Mouse (Mus musculus): ENCODE data around the gene Incenp. TPM values are rescaled to one million over a fixed set of nuclear protein-coding genes. Genes with fewer than 3 reads are reported as not detected.
"Not testable (repeated sequence)": the region's sequence is repeated elsewhere in the genome, so short reads cannot be mapped to it uniquely, and the experiment has no call there.

The Incenp gene
- polyA plus RNA-seq, 1 experiment from 2014 or later, result 16.8 TPM

DNA sequence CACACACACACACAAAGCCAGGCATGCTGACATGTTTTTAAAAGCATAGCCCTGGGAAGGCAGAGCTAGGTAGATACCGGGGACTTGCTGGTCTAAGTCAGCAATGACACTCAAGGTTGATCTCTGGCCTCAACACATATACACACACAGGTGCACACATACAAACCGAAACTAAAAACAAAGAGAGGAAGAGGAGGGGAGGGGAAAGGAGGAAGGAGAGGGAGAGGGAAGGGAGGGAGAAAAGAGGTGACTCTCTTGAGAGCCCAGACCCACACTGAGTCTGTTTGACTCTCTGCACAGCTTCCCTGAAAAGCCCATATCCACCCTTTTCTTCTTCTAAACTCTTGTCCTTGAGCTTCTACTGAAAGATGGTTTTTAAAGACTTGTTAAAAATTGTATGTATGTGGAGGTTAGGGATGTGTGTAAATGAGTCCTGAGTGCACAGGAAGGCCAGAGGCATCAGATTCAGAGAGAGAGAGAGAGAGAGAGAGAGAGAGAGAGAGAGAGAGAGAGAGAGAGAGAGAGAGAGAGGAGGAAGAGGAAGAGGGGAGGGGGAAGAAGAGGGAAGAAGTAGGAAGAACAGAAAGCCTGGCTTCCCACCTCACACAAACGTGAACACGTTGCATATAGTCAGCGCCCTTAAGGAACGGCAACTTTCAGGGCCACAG is 38.9 kb upstream of the Incenp start:
- H3K4me1 ChIP-seq (ENCODE audit: control insufficient read depth, insufficient read depth, low read length), result no peaks in the 10 kb centered on the region
- no peaks in the 10 kb centered on the region for H3K27me3 ChIP-seq (ENCODE audit: control insufficient read depth, insufficient read depth, low read length)
- H3K9me3 ChIP-seq (ENCODE audit: control insufficient read depth, low read length), result no peaks in the 10 kb centered on the region
- no peak for ATAC-seq (ENCODE audit: low read depth)
- no peak overlapping the region for H3K4me2 ChIP-seq (ENCODE audit: low read depth, low read length)
- no peak overlapping the region for H3K9ac ChIP-seq (replicated peaks; ENCODE audit: low read depth, low read length)
- WGBS, result 83% methylated on average over 6 of the region's 6 CpGs
- H3K36me3 ChIP-seq (ENCODE audit: control insufficient read depth, insufficient read depth, low read length), result no peaks in the 10 kb centered on the region
- no peak overlapping the region for H3K4me3 ChIP-seq (ENCODE audit: low read depth, low read length)
- no peak overlapping the region for H3K27ac ChIP-seq (ENCODE audit: low read depth, low read length)

- Histone ChIP-seq H3K4me2 (ENCODE audit: low read depth, low read length) (no peak overlapping the region), H3K27me3 (ENCODE audit: control insufficient read depth, insufficient read depth, low read length) (no peaks in the 10 kb centered on the region), H3K9ac (replicated peaks; ENCODE audit: low read depth, low read length) (no peak overlapping the region), H3K27ac (ENCODE audit: low read depth, low read length) (no peak overlapping the region), H3K4me1 (ENCODE audit: control insufficient read depth, insufficient read depth, low read length) (no peaks in the 10 kb centered on the region), H3K9me3 (ENCODE audit: control insufficient read depth, low read length) (no peaks in the 10 kb centered on the region), H3K4me3 (ENCODE audit: low read depth, low read length) (no peak overlapping the region), H3K36me3 (ENCODE audit: control insufficient read depth, insufficient read depth, low read length) (no peaks in the 10 kb centered on the region)
- WGBS, result 65% methylated on average over 5 of the region's 5 CpGs
- no peak for ATAC-seq (ENCODE audit: low read depth)
Observed at GRCm38 (mm10) chr19:9937428-9937827, 38.1 kb upstream of the Incenp start.

GRCm38 (mm10) chr19:9936579-9936978 is 37.2 kb upstream of the Incenp start:
- WGBS, result 82% methylated on average over 5 of the region's 5 CpGs
- no peak overlapping the region for H3K9ac ChIP-seq (replicated peaks; ENCODE audit: low read depth, low read length)
- no peak overlapping the region for H3K4me3 ChIP-seq (ENCODE audit: low read depth, low read length)
- H3K4me1 ChIP-seq (ENCODE audit: control insufficient read depth, insufficient read depth, low read length), result no peaks in the 10 kb centered on the region
- H3K27ac ChIP-seq (ENCODE audit: low read depth, low read length), result no peak overlapping the region
- H3K27me3 ChIP-seq (ENCODE audit: control insufficient read depth, insufficient read depth, low read length), result no peaks in the 10 kb centered on the region
- H3K4me2 ChIP-seq (ENCODE audit: low read depth, low read length), result no peak overlapping the region
- no peaks in the 10 kb centered on the region for H3K9me3 ChIP-seq (ENCODE audit: control insufficient read depth, low read length)
- no peaks in the 10 kb centered on the region for H3K36me3 ChIP-seq (ENCODE audit: control insufficient read depth, insufficient read depth, low read length)
- ATAC-seq (ENCODE audit: low read depth), result no peak

GRCm38 (mm10) chr19:9933908-9934307 is 34.6 kb upstream of the Incenp start:
- WGBS, result 65% methylated on average over 2 of the region's 2 CpGs
- no peak for ATAC-seq (ENCODE audit: low read depth)
- H3K27me3 ChIP-seq (ENCODE audit: control insufficient read depth, insufficient read depth, low read length), result no peaks in the 10 kb centered on the region
- no peak overlapping the region for H3K9ac ChIP-seq (replicated peaks; ENCODE audit: low read depth, low read length)
- no peaks in the 10 kb centered on the region for H3K9me3 ChIP-seq (ENCODE audit: control insufficient read depth, low read length)
- H3K4me3 ChIP-seq (ENCODE audit: low read depth, low read length), result no peak overlapping the region
- H3K4me2 ChIP-seq (ENCODE audit: low read depth, low read length), result no peak overlapping the region
- H3K27ac ChIP-seq (ENCODE audit: low read depth, low read length), result no peak overlapping the region
- H3K4me1 ChIP-seq (ENCODE audit: control insufficient read depth, insufficient read depth, low read length), result no peaks in the 10 kb centered on the region
- no peaks in the 10 kb centered on the region for H3K36me3 ChIP-seq (ENCODE audit: control insufficient read depth, insufficient read depth, low read length)

- 89% methylated on average over 2 of the region's 2 CpGs for WGBS
- not testable (repeated sequence) for H3K27me3 ChIP-seq (ENCODE audit: control insufficient read depth, insufficient read depth, low read length); H3K4me3 ChIP-seq (ENCODE audit: low read depth, low read length); H3K36me3 ChIP-seq (ENCODE audit: control insufficient read depth, insufficient read depth, low read length); H3K4me2 ChIP-seq (ENCODE audit: low read depth, low read length); H3K9me3 ChIP-seq (ENCODE audit: control insufficient read depth, low read length); H3K27ac ChIP-seq (ENCODE audit: low read depth, low read length); ATAC-seq (ENCODE audit: low read depth); H3K4me1 ChIP-seq (ENCODE audit: control insufficient read depth, insufficient read depth, low read length); H3K9ac ChIP-seq (replicated peaks; ENCODE audit: low read depth, low read length)
Observed at GRCm38 (mm10) chr19:9931167-9931607, 31.8 kb upstream of the Incenp start.

GRCm38 (mm10) chr19:9928089-9928488 is 28.7 kb upstream of the Incenp start:
- H3K9me3 ChIP-seq (ENCODE audit: control insufficient read depth, low read length), result no peaks in the 10 kb centered on the region
- H3K9ac ChIP-seq (replicated peaks; ENCODE audit: low read depth, low read length), result no peak overlapping the region
- 89% methylated on average over 9 of the region's 9 CpGs for WGBS
- no peaks in the 10 kb centered on the region for H3K27me3 ChIP-seq (ENCODE audit: control insufficient read depth, insufficient read depth, low read length)
- H3K4me2 ChIP-seq (ENCODE audit: low read depth, low read length), result no peak overlapping the region
- H3K4me1 ChIP-seq (ENCODE audit: control insufficient read depth, insufficient read depth, low read length), result no peaks in the 10 kb centered on the region
- H3K4me3 ChIP-seq (ENCODE audit: low read depth, low read length), result no peak overlapping the region
- H3K27ac ChIP-seq (ENCODE audit: low read depth, low read length), result no peak overlapping the region
- H3K36me3 ChIP-seq (ENCODE audit: control insufficient read depth, insufficient read depth, low read length), result no peaks in the 10 kb centered on the region
- ATAC-seq (ENCODE audit: low read depth), result no peak

DNA sequence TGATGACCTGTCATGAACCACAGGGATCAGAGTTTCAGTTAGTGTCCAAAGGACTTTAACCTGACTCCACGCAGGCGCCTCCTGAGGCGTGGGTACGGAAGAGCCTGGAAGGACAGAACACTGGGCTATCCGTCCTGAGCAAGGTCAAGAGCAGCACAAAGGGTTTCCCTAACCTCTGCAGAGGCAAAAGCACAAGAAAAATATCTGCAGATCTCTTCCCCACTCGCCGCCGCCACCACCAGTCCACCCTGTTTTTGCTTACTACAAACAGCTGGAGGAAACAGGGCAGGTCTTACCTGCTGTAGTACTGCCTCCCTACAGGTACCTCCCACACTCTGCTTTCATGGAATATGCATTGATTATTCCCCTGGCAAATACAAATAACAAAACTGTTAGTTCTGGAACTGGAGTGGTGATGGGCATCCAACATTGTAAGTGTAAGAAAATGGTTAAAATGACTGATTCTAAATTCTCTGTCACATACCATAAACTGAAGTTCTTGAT is 25.5 kb upstream of the Incenp start:
- WGBS, result 76% methylated on average over 8 of the region's 8 CpGs
- no peak overlapping the region for H3K27ac ChIP-seq (ENCODE audit: low read depth, low read length)
- no peaks in the 10 kb centered on the region for H3K9me3 ChIP-seq (ENCODE audit: control insufficient read depth, low read length)
- no peaks in the 10 kb centered on the region for H3K4me1 ChIP-seq (ENCODE audit: control insufficient read depth, insufficient read depth, low read length)
- H3K9ac ChIP-seq (replicated peaks; ENCODE audit: low read depth, low read length), result no peak overlapping the region
- no peaks in the 10 kb centered on the region for H3K27me3 ChIP-seq (ENCODE audit: control insufficient read depth, insufficient read depth, low read length)
- no peaks in the 10 kb centered on the region for H3K36me3 ChIP-seq (ENCODE audit: control insufficient read depth, insufficient read depth, low read length)
- no peak overlapping the region for H3K4me2 ChIP-seq (ENCODE audit: low read depth, low read length)
- no peak overlapping the region for H3K4me3 ChIP-seq (ENCODE audit: low read depth, low read length)
- no peak for ATAC-seq (ENCODE audit: low read depth)

- Histone ChIP-seq H3K9me3 (ENCODE audit: control insufficient read depth, low read length) (no peaks in the 10 kb centered on the region), H3K4me3 (ENCODE audit: low read depth, low read length) (no peak overlapping the region), H3K9ac (replicated peaks; ENCODE audit: low read depth, low read length) (no peak overlapping the region), H3K4me2 (ENCODE audit: low read depth, low read length) (no peak overlapping the region), H3K27ac (ENCODE audit: low read depth, low read length) (no peak overlapping the region), H3K4me1 (ENCODE audit: control insufficient read depth, insufficient read depth, low read length) (no peaks in the 10 kb centered on the region), H3K27me3 (ENCODE audit: control insufficient read depth, insufficient read depth, low read length) (no peaks in the 10 kb centered on the region), H3K36me3 (ENCODE audit: control insufficient read depth, insufficient read depth, low read length) (no peaks in the 10 kb centered on the region)
- 55% methylated on average over 12 of the region's 13 CpGs for WGBS
- ATAC-seq (ENCODE audit: low read depth), result no peak
Observed at GRCm38 (mm10) chr19:9924034-9924768, 24.9 kb upstream of the Incenp start.

DNA sequence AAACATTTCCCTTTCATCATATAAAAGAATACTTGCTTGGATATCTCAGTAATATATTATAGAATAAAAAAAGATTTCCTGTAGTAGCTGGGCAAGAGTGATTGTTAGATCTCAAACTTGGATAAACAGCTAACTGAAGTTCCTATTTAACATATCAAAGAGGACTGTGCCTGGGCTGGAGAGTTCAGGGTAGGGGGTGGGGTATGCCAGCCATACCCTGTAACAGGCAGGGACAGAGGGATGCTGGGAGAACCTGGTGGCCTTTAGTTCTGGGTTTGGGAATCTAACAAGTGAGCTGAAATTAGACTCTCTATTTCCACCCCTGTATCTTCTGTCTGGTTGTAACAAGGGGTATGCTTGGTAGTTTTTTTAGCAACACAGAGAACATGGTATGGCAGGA is 23.7 kb upstream of the Incenp start:
- no peak overlapping the region for H3K4me2 ChIP-seq (ENCODE audit: low read depth, low read length)
- ATAC-seq (ENCODE audit: low read depth), result no peak
- no peaks in the 10 kb centered on the region for H3K36me3 ChIP-seq (ENCODE audit: control insufficient read depth, insufficient read depth, low read length)
- no peaks in the 10 kb centered on the region for H3K27me3 ChIP-seq (ENCODE audit: control insufficient read depth, insufficient read depth, low read length)
- H3K27ac ChIP-seq (ENCODE audit: low read depth, low read length), result no peak overlapping the region
- no peaks in the 10 kb centered on the region for H3K9me3 ChIP-seq (ENCODE audit: control insufficient read depth, low read length)
- no peaks in the 10 kb centered on the region for H3K4me1 ChIP-seq (ENCODE audit: control insufficient read depth, insufficient read depth, low read length)
- H3K4me3 ChIP-seq (ENCODE audit: low read depth, low read length), result no peak overlapping the region
- H3K9ac ChIP-seq (replicated peaks; ENCODE audit: low read depth, low read length), result no peak overlapping the region
